Mouse (Mus musculus): ENCODE results near the gene Hcar1.
A peak's percentile ranks its signal among the peaks of the same experiment; 100 is the strongest.

DNA sequence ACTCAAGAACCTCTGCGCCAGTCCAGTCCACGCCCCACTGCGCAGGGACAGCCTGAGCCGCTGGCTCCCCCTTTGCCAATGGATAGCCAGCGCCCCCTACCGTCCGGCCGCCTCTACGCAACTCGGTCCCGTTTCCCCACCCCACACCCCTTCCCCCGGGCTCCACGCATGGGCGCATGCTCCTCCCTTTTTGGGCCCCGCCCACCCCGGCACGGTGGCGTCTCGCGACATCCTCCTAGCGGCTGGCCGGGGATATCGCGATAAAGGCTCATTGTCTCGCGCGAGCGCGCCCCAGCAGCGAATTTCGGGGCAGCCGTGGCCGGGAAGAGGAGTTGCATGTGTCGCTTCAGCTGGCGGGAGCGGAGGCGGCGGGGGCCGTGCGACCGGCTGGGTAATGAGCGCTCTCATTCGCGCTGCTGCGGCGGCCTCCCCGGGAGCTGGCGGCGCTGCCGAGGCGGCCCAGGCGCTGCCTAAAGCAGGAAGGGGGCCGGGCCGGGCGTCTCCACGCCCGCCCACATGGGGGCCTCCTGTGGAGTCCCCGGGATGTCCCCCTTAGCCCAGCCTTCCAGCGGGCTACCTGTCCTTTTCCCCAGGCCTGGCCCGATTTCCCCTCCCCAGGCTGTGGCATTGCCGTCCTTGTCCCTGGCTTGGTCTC is 27.3 kb upstream of the Hcar1 start, which contains the start of gene Denr:
- no peak for TF ChIP-seq GATA1 (IDR thresholded peaks at IDR 0.05; ENCODE audit: borderline replicate concordance, low read length)
- TF ChIP-seq CTCF (IDR thresholded peaks at IDR 0.05; ENCODE audit: low read depth, low read length), result peak; percentile 81
- no peak for TF ChIP-seq POLR2AphosphoS5 (IDR thresholded peaks at IDR 0.05; ENCODE audit: insufficient replicate concordance, low read depth, low read length)
- no peak for TF ChIP-seq TAL1 (conservative IDR thresholded peaks at IDR 0.05; ENCODE audit: low read depth, low read length)

Measured in G1E (cell line).